Mouse (Mus musculus): Measurements from ENCODE around the gene Lrrc7.

- TF ChIP-seq CTCF (IDR thresholded peaks at IDR 0.05; ENCODE audit: extremely low read depth, insufficient read depth, insufficient read length, insufficient replicate concordance) (no peak), POLR2A (IDR thresholded peaks at IDR 0.05; ENCODE audit: low read depth, low read length) (no peak)
Observed at GRCm38 (mm10) chr3:158310391-158310790, 251.6 kb downstream of the Lrrc7 start.

Measured in spleen, adult 2 months (tissue).